Mouse (Mus musculus) thymus, adult 2 months (tissue): Measurements from ENCODE around the gene Lat2. TPM values are rescaled to one million over a fixed set of nuclear protein-coding genes. Genes with fewer than 3 reads are reported as not detected.

Experiments
- DNase-seq: peaks from one replicate; pipeline ENCODE4 v3.0.0; 2021
- H3K27ac ChIP-seq: fragments of 200-500 bp; 2 replicates; pipeline ENCODE4 v1.5.1; 2012; ENCODE audit warnings: low read length, control low read depth; ENCODE audit not compliant: control insufficient read depth, insufficient read depth
- H3K27me3 ChIP-seq: fragments of 200-500 bp; 2 replicates; pipeline ENCODE4 v1.6.1; 2012; ENCODE audit warnings: mild to moderate bottlenecking, low read length, moderate library complexity, mixed read lengths; ENCODE audit not compliant: control insufficient read depth, insufficient read depth
- H3K36me3 ChIP-seq: fragments of 200-500 bp; 2 replicates; pipeline ENCODE4 v1.6.1; 2012; ENCODE audit warnings: mild to moderate bottlenecking, low read length, moderate library complexity; ENCODE audit not compliant: control insufficient read depth, insufficient read depth
- H3K4me1 ChIP-seq: fragments of 200-500 bp; replicated peaks from 2 replicates; pipeline ENCODE4 v1.6.1; 2012; ENCODE audit warnings: low read length; ENCODE audit not compliant: control insufficient read depth, insufficient read depth
- H3K4me3 ChIP-seq: fragments of 200-500 bp; 2 replicates; pipeline ENCODE4 v1.5.1; 2012; ENCODE audit warnings: mild to moderate bottlenecking, low read length, control low read depth, moderate library complexity; ENCODE audit not compliant: control insufficient read depth, insufficient read depth
- CTCF ChIP-seq: fragments of 200-500 bp; IDR thresholded peaks from 2 replicates; pipeline ENCODE4 v1.5.1; 2012; ENCODE audit warnings: mild to moderate bottlenecking, control low read depth, low read length, moderate library complexity, borderline replicate concordance; ENCODE audit not compliant: control insufficient read depth, poor library complexity, insufficient read depth; ENCODE audit errors: extremely low read depth
- POLR2A ChIP-seq: fragments of 200-500 bp; IDR thresholded peaks from 2 replicates; pipeline ENCODE4 v1.6.1; 2012; ENCODE audit warnings: mild to moderate bottlenecking, low read length, control low read depth, moderate library complexity; ENCODE audit not compliant: control insufficient read depth, poor library complexity, insufficient read depth; ENCODE audit errors: extremely low read depth
- WGBS: fragments of 180-500 bp; shearing (Covaris S2); methylation state at CpG from one replicate; pipeline ENCODE4 v1.1.7; 2018; 5-methylcytosine and 5-hydroxymethylcytosine counted together
- polyA plus RNA-seq: library from polyadenylated mRNA; depleted of rRNA; stranded (reverse); fragments of >200 nt; gene quantifications from 2 replicates; pipeline ENCODE4 v1.2.3, GENCODE M21; 2012

Gene Lat2
- polyA plus RNA-seq, 1 experiment: 7.8 TPM

DNA sequence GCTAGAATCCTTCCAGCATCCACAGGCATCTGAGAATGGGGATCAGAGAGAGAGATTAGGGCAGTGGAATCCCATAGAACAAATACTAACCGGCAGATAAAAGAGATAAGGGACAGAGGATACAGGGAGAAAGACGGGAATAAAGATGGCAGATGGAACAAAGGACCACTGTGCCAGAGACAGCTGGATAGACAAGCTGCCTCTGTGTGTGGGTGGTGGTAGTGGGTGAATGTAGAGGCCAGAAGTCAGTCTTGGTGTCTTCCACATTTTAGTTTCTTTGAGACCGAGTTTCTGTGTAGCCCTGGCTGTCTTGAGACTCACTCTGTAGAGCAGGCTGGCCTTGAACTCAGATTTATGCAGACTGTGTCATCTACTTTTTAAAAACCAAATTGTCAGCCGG, 955 bp upstream of the Lat2 start:
- H3K4me3 ChIP-seq: no peak overlapping the region
- H3K36me3 ChIP-seq: peaks cover 20% of the 10 kb centered on the region
- WGBS: 93% methylated on average over 4 of the region's 4 CpGs
- H3K27ac ChIP-seq: no peak overlapping the region
- H3K27me3 ChIP-seq: no peaks in the 10 kb centered on the region
- 0 out of 2 replicates have a peak, but pooled peaks cover 4% of the 10 kb centered on the region for H3K4me1 ChIP-seq
- DNase-seq: no peak
- TF ChIP-seq POLR2A (no peak), CTCF (no peak)

DNA sequence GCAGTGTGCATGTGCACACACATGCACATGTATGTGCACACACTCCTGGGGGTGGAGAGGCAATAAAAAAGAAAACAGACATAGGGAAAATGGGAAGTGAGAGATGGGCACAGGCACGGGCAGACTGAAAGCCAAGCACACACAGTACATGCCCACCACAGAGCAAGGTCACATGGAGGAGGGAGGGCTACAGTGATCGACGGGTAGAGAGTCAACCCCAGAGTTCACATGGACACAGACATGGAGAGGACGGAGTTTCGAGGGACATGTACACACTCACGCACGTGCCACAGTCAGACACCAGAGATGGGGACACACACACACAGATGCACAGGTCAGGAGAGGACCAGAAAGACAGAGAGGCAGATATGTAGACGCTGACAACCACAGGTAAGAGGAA, 555 bp upstream of the Lat2 start:
- no peak for DNase-seq
- no peaks in the 10 kb centered on the region for H3K27me3 ChIP-seq
- 0 out of 2 replicates have a peak, but pooled peaks cover 4% of the 10 kb centered on the region for H3K4me1 ChIP-seq
- H3K4me3 ChIP-seq: no peak overlapping the region
- no peak for TF ChIP-seq POLR2A
- no peak for TF ChIP-seq CTCF
- no peak overlapping the region for H3K27ac ChIP-seq
- H3K36me3 ChIP-seq: peaks cover 16% of the 10 kb centered on the region
- WGBS: 63% methylated on average over 8 of the region's 8 CpGs

- peak overlapping the region; percentile 2; the same call in 1 of the 2 replicates for H3K27ac ChIP-seq
- TF ChIP-seq POLR2A (no peak), CTCF (no peak)
- H3K36me3 ChIP-seq: peaks cover 5% of the 10 kb centered on the region; the same call in 1 of the 2 replicates
- 0 out of 2 replicates have a peak, but pooled peaks cover 4% of the 10 kb centered on the region for H3K4me1 ChIP-seq
- no peak for DNase-seq
- WGBS: 77% methylated on average over 8 of the region's 8 CpGs
- H3K27me3 ChIP-seq: no peaks in the 10 kb centered on the region
- H3K4me3 ChIP-seq: no peak overlapping the region
Measured at GRCm38 (mm10) chr5:134614296-134614695, 529 bp downstream of the Lat2 start.

- no peak for TF ChIP-seq CTCF
- no peak for TF ChIP-seq POLR2A
- no peaks in the 10 kb centered on the region; the same call in 1 of the 2 replicates for H3K36me3 ChIP-seq
- H3K4me1 ChIP-seq: 0 out of 2 replicates have a peak, but pooled peaks cover 4% of the 10 kb centered on the region
- 49% methylated on average over 9 of the region's 9 CpGs for WGBS
- DNase-seq: no peak
- H3K4me3 ChIP-seq: no peak overlapping the region
- H3K27ac ChIP-seq: peak overlapping the region; percentile 2; the same call in 1 of the 2 replicates
- no peaks in the 10 kb centered on the region for H3K27me3 ChIP-seq
Measured at GRCm38 (mm10) chr5:134613727-134614126, 1.1 kb downstream of the Lat2 start.

GRCm38 (mm10) chr5:134611810-134612521, 2.9 kb downstream of the Lat2 start:
- Histone ChIP-seq H3K36me3 (no peaks in the 10 kb centered on the region), H3K27me3 (no peaks in the 10 kb centered on the region), H3K4me1 (peaks cover 12% of the 10 kb centered on the region; the same call in 1 of the 2 replicates), H3K4me3 (no peak overlapping the region), H3K27ac (no peak overlapping the region)
- 37% methylated on average over 8 of the region's 8 CpGs for WGBS
- no peak for DNase-seq
- TF ChIP-seq POLR2A: no peak
- no peak for TF ChIP-seq CTCF

- Histone ChIP-seq H3K4me1 (peaks cover 17% of the 10 kb centered on the region), H3K27ac (no peak overlapping the region; the same call in 1 of the 2 replicates), H3K4me3 (no peak overlapping the region), H3K27me3 (no peaks in the 10 kb centered on the region), H3K36me3 (no peaks in the 10 kb centered on the region)
- DNase-seq: no peak
- TF ChIP-seq POLR2A: no peak
- no peak for TF ChIP-seq CTCF
- WGBS: 78% methylated on average over 12 of the region's 12 CpGs
Measured at GRCm38 (mm10) chr5:134609916-134610643, 4.7 kb downstream of the Lat2 start.
